Mouse (Mus musculus) heart, postnatal 14 days (tissue): ENCODE data around the gene Xkr7. TPM values are rescaled to one million over a fixed set of nuclear protein-coding genes. Genes with fewer than 3 reads are reported as not detected.
A peak's percentile ranks its signal among the peaks of the same experiment; 100 is the strongest.

Experiments used
- DNase-seq, 2 experiments: peaks; one replicate each; pipeline ENCODE4 v3.0.0; 2021 to 2022
- intact Hi-C: fragments of 180-260 bp; cut with DNase I; formaldehyde crosslinking; loops from one replicate; pipeline ENCODE4 v1.15.1; 2025
- total RNA-seq, 2 experiments: library from RNA; stranded (reverse); gene quantifications; 2 replicates each; pipeline ENCODE4 v1.2.3; 2021

Gene Xkr7
- total RNA-seq, 2 experiments from 2014 or later, result not detected

- DNase-seq, result peak; percentile 56 to 59
- intact Hi-C loops, result no loop called here
Measured at GRCm38 (mm10) chr2:153065747-153066508, 34.3 kb downstream of the Xkr7 start, which contains the start of gene Ccm2l. Gene Ccm2l, plus strand, starts transcription at chr2:153065955.

- no peak for DNase-seq
- intact Hi-C loops, result no loop called here
Measured at GRCm38 (mm10) chr2:153066991-153067390, 35.3 kb downstream of the Xkr7 start.

- peak in 1 of 2 experiments; percentile 40 for DNase-seq
- intact Hi-C loops, result no loop called here
Measured at GRCm38 (mm10) chr2:153070762-153071490, 39.3 kb downstream of the Xkr7 start.

GRCm38 (mm10) chr2:153071491-153072184 is 40.0 kb downstream of the Xkr7 start:
- intact Hi-C loops, result no loop called here
- DNase-seq, result no peak

GRCm38 (mm10) chr2:153074651-153075050 is 43.0 kb downstream of the Xkr7 start:
- intact Hi-C loops, result no loop called here
- DNase-seq, result no peak

- intact Hi-C loops, result no loop called here
- DNase-seq, result no peak
Measured at GRCm38 (mm10) chr2:153075961-153076360, 44.3 kb downstream of the Xkr7 start.

- peak; percentile 74 to 88 for DNase-seq
- intact Hi-C loops, result loop anchor here (2.0 kb wide), 2 partner anchors 32 to 62 kb away; no protein-coding TSS in a partner anchor
Measured at GRCm38 (mm10) chr2:153080841-153081523, 49.3 kb downstream of the Xkr7 start.

- intact Hi-C loops, result loop anchor here (2.0 kb wide), 2 partner anchors 33 to 61 kb away; no protein-coding TSS in a partner anchor
- DNase-seq, result no peak
Measured at GRCm38 (mm10) chr2:153081866-153082265, 50.2 kb downstream of the Xkr7 start.

GRCm38 (mm10) chr2:153083275-153083674 is 51.6 kb downstream of the Xkr7 start:
- DNase-seq, result no peak
- intact Hi-C loops, result no loop called here

- no peak for DNase-seq
- intact Hi-C loops, result no loop called here
Measured at GRCm38 (mm10) chr2:153083824-153084223, 52.2 kb downstream of the Xkr7 start.

GRCm38 (mm10) chr2:153084261-153084976 is 52.8 kb downstream of the Xkr7 start:
- DNase-seq, result no peak
- intact Hi-C loops, result no loop called here

- intact Hi-C loops, result no loop called here
- DNase-seq, result no peak
Measured at GRCm38 (mm10) chr2:153085556-153085955, 53.9 kb downstream of the Xkr7 start.

GRCm38 (mm10) chr2:153086166-153086565 is 54.5 kb downstream of the Xkr7 start:
- intact Hi-C loops, result no loop called here

GRCm38 (mm10) chr2:153087091-153087490 is 55.4 kb downstream of the Xkr7 start:
- no peak for DNase-seq
- intact Hi-C loops, result no loop called here

More at GRCm38 (mm10) chr2:153086166-153086565, 54.5 kb downstream of the Xkr7 start:
- no peak for DNase-seq

GRCm38 (mm10) chr2:153089316-153089715 is 57.7 kb downstream of the Xkr7 start:
- DNase-seq, result no peak
- intact Hi-C loops, result no loop called here

GRCm38 (mm10) chr2:153090551-153091165 is 59.0 kb downstream of the Xkr7 start:
- intact Hi-C loops, result no loop called here
- peak in 1 of 2 experiments; percentile 27 for DNase-seq
